Mouse (Mus musculus): ENCODE measurements around the gene Nt5c1a.
A peak's percentile ranks its signal among the peaks of the same experiment; 100 is the strongest.
"Not testable (repeated sequence)": the region's sequence is repeated elsewhere in the genome, so short reads cannot be mapped to it uniquely, and the experiment has no call there.

The Nt5c1a gene

GRCm38 (mm10) chr4:123201186-123202093 is at the start of gene Nt5c1a:
TSS of gene Nt5c1a (plus strand) at chr4:123201504.
- peak; percentile 84 for DNase-seq (ENCODE audit: low read depth, low spot score)

- DNase-seq (ENCODE audit: low read depth, low spot score) = no peak
These were observed 49.3 kb upstream of the Nt5c1a start for GRCm38 (mm10) chr4:123152003-123152402.

GRCm38 (mm10) chr4:123152976-123153375 is 48.3 kb upstream of the Nt5c1a start:
- no peak for DNase-seq (ENCODE audit: low read depth, low spot score)

- DNase-seq (ENCODE audit: low read depth, low spot score) = peak; percentile 17
These were observed 46.3 kb upstream of the Nt5c1a start for GRCm38 (mm10) chr4:123155004-123155403.

- DNase-seq (ENCODE audit: low read depth, low spot score) = no peak
These were observed 45.9 kb upstream of the Nt5c1a start for GRCm38 (mm10) chr4:123155427-123155826.

- DNase-seq (ENCODE audit: low read depth, low spot score) = no peak
These were observed 45.5 kb upstream of the Nt5c1a start for GRCm38 (mm10) chr4:123155840-123156239.

- DNase-seq (ENCODE audit: low read depth, low spot score) = no peak
These were observed 40.7 kb upstream of the Nt5c1a start for GRCm38 (mm10) chr4:123160571-123160970.

GRCm38 (mm10) chr4:123161251-123161650 is 40.1 kb upstream of the Nt5c1a start:
- DNase-seq (ENCODE audit: low read depth, low spot score) = not testable (repeated sequence)

GRCm38 (mm10) chr4:123162305-123162917 is 38.9 kb upstream of the Nt5c1a start:
- DNase-seq (ENCODE audit: low read depth, low spot score) = no peak

GRCm38 (mm10) chr4:123164157-123164556 is 37.1 kb upstream of the Nt5c1a start:
- no peak for DNase-seq (ENCODE audit: low read depth, low spot score)

GRCm38 (mm10) chr4:123171811-123172210 is 29.5 kb upstream of the Nt5c1a start:
- no peak for DNase-seq (ENCODE audit: low read depth, low spot score)

- DNase-seq (ENCODE audit: low read depth, low spot score) = no peak
These were observed 18.7 kb upstream of the Nt5c1a start, which contains the start of gene Hpcal4 for GRCm38 (mm10) chr4:123182328-123183238. TSS of gene Hpcal4 (plus strand) at chr4:123183227.

- DNase-seq (ENCODE audit: low read depth, low spot score) = peak; percentile 34
These were observed 17.9 kb upstream of the Nt5c1a start for GRCm38 (mm10) chr4:123183239-123184056.

- DNase-seq (ENCODE audit: low read depth, low spot score) = no peak
These were observed 16.5 kb upstream of the Nt5c1a start for GRCm38 (mm10) chr4:123184816-123185215.

- no peak for DNase-seq (ENCODE audit: low read depth, low spot score)
These were observed 9.0 kb upstream of the Nt5c1a start for GRCm38 (mm10) chr4:123192336-123192735.

GRCm38 (mm10) chr4:123193791-123194190 is 7.5 kb upstream of the Nt5c1a start:
- no peak for DNase-seq (ENCODE audit: low read depth, low spot score)

- no peak for DNase-seq (ENCODE audit: low read depth, low spot score)
These were observed 4.6 kb upstream of the Nt5c1a start for GRCm38 (mm10) chr4:123196695-123197094.

GRCm38 (mm10) chr4:123200771-123201185 is 526 bp upstream of the Nt5c1a start:
- DNase-seq (ENCODE audit: low read depth, low spot score) = peak; percentile 50

- DNase-seq (ENCODE audit: low read depth, low spot score) = no peak
These were observed 753 bp downstream of the Nt5c1a start for GRCm38 (mm10) chr4:123202094-123202420.

GRCm38 (mm10) chr4:123207337-123207736 is 6.0 kb downstream of the Nt5c1a start:
- DNase-seq (ENCODE audit: low read depth, low spot score) = no peak

GRCm38 (mm10) chr4:123210996-123211395 is 9.7 kb downstream of the Nt5c1a start:
- DNase-seq (ENCODE audit: low read depth, low spot score) = no peak
